Comparison of ENCODE assay signal across 16 mouse cellular contexts in the genomic region with DNA sequence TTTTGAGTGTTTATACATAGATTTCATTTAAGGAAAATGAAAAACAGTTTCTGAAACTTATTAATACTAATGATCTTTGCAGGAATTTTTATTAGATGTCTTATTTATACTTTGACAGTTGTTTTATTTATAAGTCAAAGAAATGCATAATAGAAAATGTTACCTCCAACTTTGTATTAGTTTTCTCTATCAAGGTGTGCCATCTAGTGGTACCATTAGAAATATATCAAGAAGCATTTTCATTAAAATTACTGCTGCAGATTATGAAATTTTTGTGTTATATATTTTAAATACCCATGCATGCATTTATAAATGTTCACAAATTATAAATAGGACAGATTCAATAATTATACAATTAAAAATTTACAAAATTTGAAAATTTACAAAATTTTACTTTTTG.
DNase-seq lines count a peak whose midpoint lies in the region; ATAC-seq and TF ChIP-seq lines count a peak whose summit lies in the region.
"Had no signal": no experiment of that assay in that cellular context is flagged by ENCODE, and none has a peak within 500 bp of the region (broad histone marks: within the 10 kb centered on the region; RNA-seq: fewer than 3 reads in every experiment).

No protein-coding gene starts in this region.

- ATAC-seq in hindbrain, embryonic 14.5 days (ENCODE audit: low FRiP score), result no peak
- ATAC-seq in hindbrain, embryonic 16.5 days, result no peak
- no peak for ATAC-seq in lung, embryonic 14.5 days (ENCODE audit: insufficient read depth)
- ATAC-seq: forebrain, embryonic 16.5 days; midbrain, embryonic 13.5 days had no signal

- no peak overlapping the region for H3K9ac ChIP-seq in hindbrain, embryonic 14.5 days
- H3K9ac ChIP-seq in hindbrain, embryonic 16.5 days (ENCODE audit: low read depth, low read length), result no peak overlapping the region
- no peak overlapping the region for H3K9ac ChIP-seq in lung, embryonic 14.5 days
- no peak overlapping the region for H3K9ac ChIP-seq in MEL (ENCODE audit: control insufficient read depth, low read depth, low read length, poor library complexity, severe bottlenecking)
- H3K9ac ChIP-seq: limb, embryonic 15.5 days; midbrain, embryonic 13.5 days had no signal

- no peaks in the 10 kb centered on the region for H3K36me3 ChIP-seq in hindbrain, embryonic 14.5 days (replicated peaks; ENCODE audit: control insufficient read depth, insufficient read depth)
- no peaks in the 10 kb centered on the region for H3K36me3 ChIP-seq in hindbrain, embryonic 16.5 days (ENCODE audit: control insufficient read depth, insufficient read depth, low read length)
- H3K36me3 ChIP-seq in lung, embryonic 14.5 days (ENCODE audit: insufficient read depth), result no peaks in the 10 kb centered on the region
- no peaks in the 10 kb centered on the region for H3K36me3 ChIP-seq in MEL (ENCODE audit: control insufficient read depth in 1 of 2, insufficient read depth in 2 of 2, low read length in 2 of 2)
- H3K36me3 ChIP-seq: limb, embryonic 15.5 days; midbrain, embryonic 13.5 days had no signal

- no peaks in the 10 kb centered on the region for H3K27me3 ChIP-seq in hindbrain, embryonic 14.5 days (ENCODE audit: control insufficient read depth, insufficient read depth, low read length)
- H3K27me3 ChIP-seq in hindbrain, embryonic 16.5 days (replicated peaks; ENCODE audit: control insufficient read depth, insufficient read depth, low read length), result no peaks in the 10 kb centered on the region
- no peaks in the 10 kb centered on the region for H3K27me3 ChIP-seq in lung, embryonic 14.5 days (ENCODE audit: insufficient read depth, low read length)
- H3K27me3 ChIP-seq in MEL (ENCODE audit: control insufficient read depth in 1 of 2, insufficient read depth in 2 of 2, low read length in 2 of 2), result no peaks in the 10 kb centered on the region
- H3K27me3 ChIP-seq: limb, embryonic 15.5 days; midbrain, embryonic 13.5 days had no signal

- no peak overlapping the region for H3K4me3 ChIP-seq in hindbrain, embryonic 14.5 days (replicated peaks; ENCODE audit: low read length)
- H3K4me3 ChIP-seq in hindbrain, embryonic 16.5 days (ENCODE audit: low read length), result no peak overlapping the region
- H3K4me3 ChIP-seq in lung, embryonic 14.5 days (ENCODE audit: low read depth, low read length), result no peak overlapping the region
- no peak overlapping the region for H3K4me3 ChIP-seq in MEL (ENCODE audit: control insufficient read depth in 1 of 2, insufficient read depth in 1 of 2, low read depth in 2 of 2, low read length in 2 of 2)
- H3K4me3 ChIP-seq: limb, embryonic 15.5 days; midbrain, embryonic 13.5 days had no signal

- DNase-seq in hindbrain, embryonic 14.5 days (ENCODE audit: low spot score), result peak; percentile 53
- peak; percentile 30 for DNase-seq in lung, embryonic 14.5 days
- no peak for DNase-seq in lung, postnatal 10 days
- DNase-seq in MEL (ENCODE audit: low read depth, low spot score), result peak; percentile 3
- peak; percentile 2 for DNase-seq in induced T-regulatory cell, adult 2 months (ENCODE audit: low read depth)
- DNase-seq in cerebellum, postnatal 25 days, result no peak
- DNase-seq: cerebellum, adult 11 months; gastrocnemius, postnatal 14 days; heart, postnatal 36 days; kidney, postnatal 10 days; thymus, adult 18-20 months had no signal

- no peaks in the 10 kb centered on the region for H3K9me3 ChIP-seq in hindbrain, embryonic 14.5 days (ENCODE audit: control insufficient read depth, low read length)
- H3K9me3 ChIP-seq in hindbrain, embryonic 16.5 days (ENCODE audit: control insufficient read depth, low read length), result no peaks in the 10 kb centered on the region
- H3K9me3 ChIP-seq in lung, embryonic 14.5 days (ENCODE audit: low read depth, low read length), result no peaks in the 10 kb centered on the region
- H3K9me3 ChIP-seq in MEL (replicated peaks; ENCODE audit: insufficient read depth, low read length), result no peaks in the 10 kb centered on the region
- H3K9me3 ChIP-seq: limb, embryonic 15.5 days; midbrain, embryonic 13.5 days had no signal

- no peak overlapping the region for H3K4me2 ChIP-seq in hindbrain, embryonic 14.5 days (replicated peaks)
- H3K4me2 ChIP-seq in hindbrain, embryonic 16.5 days (ENCODE audit: low read length), result no peak overlapping the region
- H3K4me2 ChIP-seq in lung, embryonic 14.5 days, result no peak overlapping the region
- H3K4me2 ChIP-seq: heart, embryonic 11.5 days; limb, embryonic 15.5 days; midbrain, embryonic 13.5 days had no signal

- TF ChIP-seq POLR2A in MEL (IDR thresholded peaks at IDR 0.05; ENCODE audit: control insufficient read depth in 1 of 2, insufficient read depth in 1 of 2, low read depth in 1 of 2, low read length in 2 of 2, poor library complexity in 1 of 2), result no peak

- no peak overlapping the region for H3K27ac ChIP-seq in hindbrain, embryonic 14.5 days
- H3K27ac ChIP-seq in hindbrain, embryonic 16.5 days (ENCODE audit: low read depth, low read length), result no peak overlapping the region
- H3K27ac ChIP-seq in lung, embryonic 14.5 days (ENCODE audit: low read depth), result no peak overlapping the region
- H3K27ac ChIP-seq in MEL (ENCODE audit: control insufficient read depth, low read depth, low read length), result no peak overlapping the region
- H3K27ac ChIP-seq: limb, embryonic 15.5 days; midbrain, embryonic 13.5 days had no signal

- peak; percentile 54 for TF ChIP-seq RAD21 in MEL (IDR thresholded peaks at IDR 0.05; ENCODE audit: low read depth, low read length)

- peak; percentile 21; the same call in 1 of the 2 replicates for TF ChIP-seq CTCF in lung, embryonic 14.5 days (IDR thresholded peaks at IDR 0.05; ENCODE audit: low read depth)
- peak in 2 of 3 experiments; percentile 5 to 41; a peak in 2 of 6 replicates for TF ChIP-seq CTCF in MEL (IDR thresholded peaks at IDR 0.05 in 2 of 3, conservative IDR thresholded peaks at IDR 0.05 in 1 of 3; ENCODE audit: control insufficient read depth in 1 of 3, insufficient read depth in 1 of 3, low read depth in 2 of 3, low read length in 3 of 3, poor library complexity in 1 of 3, severe bottlenecking in 1 of 3)

- no peaks in the 10 kb centered on the region for H3K79me2 ChIP-seq in MEL (ENCODE audit: control insufficient read depth, insufficient read depth, low read length, poor library complexity)

- TF ChIP-seq EP300 in MEL (IDR thresholded peaks at IDR 0.05; ENCODE audit: low read depth in 1 of 2, low read length in 2 of 2), result no peak

- no peaks in the 10 kb centered on the region for H3K4me1 ChIP-seq in hindbrain, embryonic 14.5 days (replicated peaks; ENCODE audit: control insufficient read depth, insufficient read depth, low read length)
- H3K4me1 ChIP-seq in hindbrain, embryonic 16.5 days (ENCODE audit: control insufficient read depth, insufficient read depth, low read depth, low read length), result no peaks in the 10 kb centered on the region
- H3K4me1 ChIP-seq in lung, embryonic 14.5 days (ENCODE audit: insufficient read depth), result no peaks in the 10 kb centered on the region
- no peaks in the 10 kb centered on the region for H3K4me1 ChIP-seq in MEL (ENCODE audit: control insufficient read depth in 1 of 2, insufficient read depth in 2 of 2, low read length in 2 of 2)
- H3K4me1 ChIP-seq: limb, embryonic 15.5 days; midbrain, embryonic 13.5 days had no signal

TF ChIP-seq in MEL, 35 proteins besides CTCF, POLR2A, EP300 and RAD21:
- TF ChIP-seq SMC3 (IDR thresholded peaks at IDR 0.05; ENCODE audit: low read depth, low read length), result peak; percentile 38
- TF ChIP-seq HCFC1 (IDR thresholded peaks at IDR 0.05; ENCODE audit: low read depth, low read length), result no peak

Comparison
In these comparisons a context has a peak if more than half of its experiments do, and no peak if none do; other contexts are left out.
1. DNase-seq: peak in hindbrain, embryonic 14.5 days (single experiment), lung, embryonic 14.5 days (single experiment), MEL (single experiment) and induced T-regulatory cell, adult 2 months (single experiment); none in lung, postnatal 10 days (single experiment) and cerebellum, postnatal 25 days (0 of 2).